Mouse (Mus musculus) heart, adult 2 months (tissue): ENCODE measurements around the gene 4933405L10Rik.

ENCODE experiments used
- CTCF ChIP-seq: fragments of 200-600 bp; IDR thresholded peaks from 2 replicates; pipeline ENCODE4 v1.8.1; 2022; ENCODE audit warnings: antibody characterized with exemption, mild to moderate bottlenecking, moderate library complexity
- POLR2A ChIP-seq: fragments of 200-500 bp; IDR thresholded peaks from 2 replicates; pipeline ENCODE4 v1.6.1; 2011; ENCODE audit warnings: mild to moderate bottlenecking, low read depth, low read length, control low read depth; ENCODE audit not compliant: insufficient read depth

DNA sequence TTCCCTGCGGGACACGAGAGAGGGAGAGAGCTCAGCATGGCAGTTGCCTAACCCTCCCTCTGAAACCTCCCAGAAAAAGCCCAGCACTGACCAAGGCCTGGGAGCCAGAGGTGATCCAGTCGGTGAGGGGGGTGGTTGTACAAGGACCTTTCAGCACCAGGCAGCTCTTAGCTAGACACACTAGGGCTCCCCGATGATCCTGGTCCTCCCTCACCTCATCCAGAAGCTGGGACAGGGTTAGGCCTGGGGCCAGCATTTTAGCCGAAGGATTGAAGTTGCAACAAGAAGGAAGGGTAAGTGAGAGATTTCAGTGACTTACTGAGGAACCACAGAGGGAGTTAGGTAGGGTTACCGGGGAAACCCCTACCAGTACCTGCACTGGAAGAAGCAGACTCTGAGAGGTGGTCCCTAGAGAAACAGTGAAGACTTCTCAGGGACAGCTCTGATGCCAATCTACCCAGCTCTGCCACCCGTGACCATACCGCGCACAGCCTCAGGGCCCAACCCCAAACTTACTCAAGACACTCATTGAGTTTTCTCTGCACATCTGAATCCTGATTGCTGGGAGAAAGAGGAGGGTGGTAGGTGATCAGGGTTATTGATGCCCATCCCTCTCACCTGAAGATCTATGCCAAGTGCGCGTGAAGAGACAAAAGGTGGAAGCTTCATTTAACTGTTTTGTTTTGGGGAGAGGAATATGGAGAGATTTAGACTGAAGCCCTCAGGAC is 7.8 kb upstream of the 4933405L10Rik start:
- no peak for TF ChIP-seq POLR2A
- TF ChIP-seq CTCF = no peak
